Mouse (Mus musculus): ENCODE measurements around the gene Fnbp4. TPM values are rescaled to one million over a fixed set of nuclear protein-coding genes. Genes with fewer than 3 reads are reported as not detected.

Fnbp4 gene
- polyA plus RNA-seq, 1 experiment from 2014 or later: 16.5 TPM

- Histone ChIP-seq H3K9me3 (ENCODE audit: control insufficient read depth) (no peaks in the 10 kb centered on the region), H3K4me3 (ENCODE audit: low read depth, low read length) (no peak overlapping the region), H3K27me3 (replicated peaks; ENCODE audit: control insufficient read depth, insufficient read depth, low read length) (no peaks in the 10 kb centered on the region), H3K4me1 (replicated peaks; ENCODE audit: control insufficient read depth, insufficient read depth, low read length) (no peaks in the 10 kb centered on the region), H3K4me2 (replicated peaks; ENCODE audit: low read depth) (no peak overlapping the region), H3K36me3 (ENCODE audit: control insufficient read depth, insufficient read depth) (peaks cover 74% of the 10 kb centered on the region), H3K27ac (ENCODE audit: low read depth, low read length) (no peak overlapping the region), H3K9ac (ENCODE audit: low read depth, low read length) (no peak overlapping the region)
- no peak for ATAC-seq
- no peak for TF ChIP-seq CTCF (IDR thresholded peaks at IDR 0.05; ENCODE audit: low read depth)
- 98% methylated on average over 3 of the region's 3 CpGs for WGBS
Observed at GRCm38 (mm10) chr2:90726818-90727217, 18.4 kb upstream of the Fnbp4 start.

DNA sequence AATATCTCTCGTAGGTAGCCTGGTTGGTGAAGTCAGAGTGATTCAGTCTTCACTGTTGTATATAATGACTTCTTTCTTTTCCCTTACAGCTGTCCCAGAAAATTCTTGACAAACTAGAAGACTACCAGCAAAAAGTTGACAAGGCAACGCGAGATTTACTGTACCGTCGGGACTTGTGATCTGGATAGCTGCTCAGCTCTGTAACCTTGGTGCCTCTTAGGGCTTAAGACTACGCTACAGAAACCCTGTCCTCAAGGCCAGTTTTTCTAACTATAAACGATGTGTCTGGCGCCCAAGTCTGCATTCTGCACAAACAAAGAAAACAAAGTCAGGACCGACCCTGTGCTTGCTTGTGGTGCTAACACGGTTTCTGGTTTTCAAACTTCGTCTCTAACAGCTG lies 9.8 kb upstream of the Fnbp4 start:
- no peak overlapping the region for H3K4me2 ChIP-seq (replicated peaks; ENCODE audit: low read depth)
- TF ChIP-seq CTCF (IDR thresholded peaks at IDR 0.05; ENCODE audit: low read depth): no peak
- no peaks in the 10 kb centered on the region for H3K27me3 ChIP-seq (replicated peaks; ENCODE audit: control insufficient read depth, insufficient read depth, low read length)
- ATAC-seq: no peak
- no peaks in the 10 kb centered on the region for H3K4me1 ChIP-seq (replicated peaks; ENCODE audit: control insufficient read depth, insufficient read depth, low read length)
- WGBS: 91% methylated on average over 11 of the region's 11 CpGs
- H3K9me3 ChIP-seq (ENCODE audit: control insufficient read depth): no peaks in the 10 kb centered on the region
- peaks cover 48% of the 10 kb centered on the region for H3K36me3 ChIP-seq (ENCODE audit: control insufficient read depth, insufficient read depth)
- H3K9ac ChIP-seq (ENCODE audit: low read depth, low read length): no peak overlapping the region
- no peak overlapping the region for H3K27ac ChIP-seq (ENCODE audit: low read depth, low read length)
- no peak overlapping the region for H3K4me3 ChIP-seq (ENCODE audit: low read depth, low read length)

DNA sequence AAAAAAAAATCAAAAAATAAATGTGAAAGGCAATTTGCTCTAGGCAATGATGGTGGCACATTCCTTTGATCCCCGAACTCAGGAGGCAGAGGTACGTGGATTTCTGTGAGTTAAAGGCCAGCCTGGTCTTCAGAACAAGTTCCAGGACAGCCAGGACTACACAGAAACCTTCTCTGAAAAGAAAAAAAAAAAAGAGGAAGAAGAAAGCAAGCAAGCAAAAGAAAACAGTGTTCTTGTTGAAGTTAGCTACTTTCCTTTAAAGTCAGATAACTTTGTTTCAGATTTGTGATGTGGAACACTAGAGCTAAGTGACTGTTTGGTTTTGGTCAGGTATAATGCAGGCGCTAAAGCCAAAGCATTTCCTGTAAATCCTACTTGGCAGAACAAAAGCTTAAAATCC lies 6.4 kb upstream of the Fnbp4 start:
- Histone ChIP-seq H3K9me3 (ENCODE audit: control insufficient read depth) (no peaks in the 10 kb centered on the region), H3K36me3 (ENCODE audit: control insufficient read depth, insufficient read depth) (peaks cover 20% of the 10 kb centered on the region), H3K4me3 (ENCODE audit: low read depth, low read length) (no peak overlapping the region), H3K27ac (ENCODE audit: low read depth, low read length) (no peak overlapping the region), H3K9ac (ENCODE audit: low read depth, low read length) (no peak overlapping the region), H3K4me2 (replicated peaks; ENCODE audit: low read depth) (no peak overlapping the region), H3K27me3 (replicated peaks; ENCODE audit: control insufficient read depth, insufficient read depth, low read length) (no peaks in the 10 kb centered on the region), H3K4me1 (replicated peaks; ENCODE audit: control insufficient read depth, insufficient read depth, low read length) (no peaks in the 10 kb centered on the region)
- 91% methylated on average over 3 of the region's 3 CpGs for WGBS
- ATAC-seq: no peak
- no peak for TF ChIP-seq CTCF (IDR thresholded peaks at IDR 0.05; ENCODE audit: low read depth)

DNA sequence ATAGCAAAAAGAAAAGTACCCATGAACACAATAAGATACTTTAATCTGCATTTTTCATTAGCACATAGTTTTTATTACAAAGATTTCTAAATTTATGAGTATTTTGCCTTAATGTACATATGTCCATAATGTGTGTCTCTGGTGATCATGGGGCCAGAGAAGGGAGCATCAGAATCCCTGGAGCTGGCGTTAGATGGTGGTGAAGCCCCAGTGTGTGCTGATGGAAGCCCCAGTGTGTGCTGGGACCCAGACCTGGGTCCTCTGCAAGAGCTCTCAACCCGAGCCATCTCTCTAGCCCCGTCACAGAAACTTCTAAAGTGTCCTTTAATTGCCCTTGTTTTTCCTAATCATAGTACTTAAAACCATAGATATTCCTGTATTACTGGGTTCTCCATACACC lies 5.8 kb upstream of the Fnbp4 start:
- H3K27ac ChIP-seq (ENCODE audit: low read depth, low read length): no peak overlapping the region
- H3K4me3 ChIP-seq (ENCODE audit: low read depth, low read length): no peak overlapping the region
- no peak for TF ChIP-seq CTCF (IDR thresholded peaks at IDR 0.05; ENCODE audit: low read depth)
- H3K9me3 ChIP-seq (ENCODE audit: control insufficient read depth): no peaks in the 10 kb centered on the region
- WGBS: 82% methylated on average over 3 of the region's 3 CpGs
- no peaks in the 10 kb centered on the region for H3K27me3 ChIP-seq (replicated peaks; ENCODE audit: control insufficient read depth, insufficient read depth, low read length)
- ATAC-seq: no peak
- no peak overlapping the region for H3K9ac ChIP-seq (ENCODE audit: low read depth, low read length)
- no peaks in the 10 kb centered on the region for H3K4me1 ChIP-seq (replicated peaks; ENCODE audit: control insufficient read depth, insufficient read depth, low read length)
- peaks cover 20% of the 10 kb centered on the region for H3K36me3 ChIP-seq (ENCODE audit: control insufficient read depth, insufficient read depth)
- H3K4me2 ChIP-seq (replicated peaks; ENCODE audit: low read depth): no peak overlapping the region

- Histone ChIP-seq H3K4me1 (replicated peaks; ENCODE audit: control insufficient read depth, insufficient read depth, low read length) (no peaks in the 10 kb centered on the region), H3K36me3 (ENCODE audit: control insufficient read depth, insufficient read depth) (peaks cover 18% of the 10 kb centered on the region), H3K9me3 (ENCODE audit: control insufficient read depth) (no peaks in the 10 kb centered on the region), H3K9ac (ENCODE audit: low read depth, low read length) (no peak overlapping the region; the same call in 1 of the 2 replicates), H3K27me3 (replicated peaks; ENCODE audit: control insufficient read depth, insufficient read depth, low read length) (no peaks in the 10 kb centered on the region), H3K4me2 (replicated peaks; ENCODE audit: low read depth) (peak overlapping the region; percentile 32; the same call in 1 of the 2 replicates), H3K27ac (ENCODE audit: low read depth, low read length) (peak overlapping the region; percentile 64), H3K4me3 (ENCODE audit: low read depth, low read length) (no peak overlapping the region)
- TF ChIP-seq CTCF (IDR thresholded peaks at IDR 0.05; ENCODE audit: low read depth): no peak
- peak; percentile 61 for ATAC-seq
- 66% methylated on average over 5 of the region's 5 CpGs for WGBS
Observed at GRCm38 (mm10) chr2:90739921-90740320, 5.2 kb upstream of the Fnbp4 start.

DNA sequence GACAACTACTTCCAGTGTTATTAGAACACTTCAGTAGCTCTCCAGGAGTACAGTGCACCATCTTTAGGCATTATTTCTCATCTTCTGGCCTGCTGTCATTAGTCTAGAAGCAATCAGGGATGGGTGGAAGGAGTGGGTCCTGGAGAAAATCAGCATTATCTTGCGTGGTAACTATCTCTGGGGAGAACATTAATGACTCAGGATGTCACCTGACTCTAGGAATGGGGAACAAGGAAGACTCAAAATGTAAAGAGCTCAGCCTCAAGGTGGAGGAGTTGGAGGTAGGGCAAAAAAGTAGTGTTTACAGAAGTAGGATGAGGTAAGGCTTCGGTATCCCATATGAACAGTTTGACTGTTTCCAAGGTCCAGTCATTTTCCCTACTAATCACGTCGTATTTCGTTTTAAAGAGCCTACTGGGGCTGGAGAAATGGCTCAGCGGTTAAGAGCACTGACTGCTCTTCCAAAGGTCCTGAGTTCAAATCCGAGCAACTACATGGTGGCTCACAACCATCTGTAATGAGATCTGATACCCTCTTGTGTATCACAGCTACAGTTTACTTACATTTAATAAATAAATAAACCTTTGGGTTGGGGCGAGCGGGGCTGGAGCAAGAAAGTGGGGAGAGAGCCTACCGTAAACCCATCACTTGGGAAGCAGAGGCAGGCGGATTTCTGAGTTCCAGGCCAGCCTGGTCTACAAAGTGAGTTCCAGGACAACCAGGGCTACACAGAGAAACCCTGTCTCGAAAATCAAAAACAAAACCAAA lies 701 bp upstream of the Fnbp4 start:
- no peak for ATAC-seq
- peak overlapping the region; percentile 83 for H3K27ac ChIP-seq (ENCODE audit: low read depth, low read length)

More for the DNA sequence above, 701 bp upstream of the Fnbp4 start:
- H3K4me1 ChIP-seq (replicated peaks; ENCODE audit: control insufficient read depth, insufficient read depth, low read length): peaks cover 3% of the 10 kb centered on the region; the same call in 1 of the 2 replicates
- H3K9me3 ChIP-seq (ENCODE audit: control insufficient read depth): no peaks in the 10 kb centered on the region
- no peaks in the 10 kb centered on the region for H3K27me3 ChIP-seq (replicated peaks; ENCODE audit: control insufficient read depth, insufficient read depth, low read length)
- H3K4me2 ChIP-seq (replicated peaks; ENCODE audit: low read depth): peak overlapping the region; percentile 62
- peak overlapping the region; percentile 23; the same call in 1 of the 2 replicates for H3K9ac ChIP-seq (ENCODE audit: low read depth, low read length)
- peaks cover 5% of the 10 kb centered on the region for H3K36me3 ChIP-seq (ENCODE audit: control insufficient read depth, insufficient read depth)
- TF ChIP-seq CTCF (IDR thresholded peaks at IDR 0.05; ENCODE audit: low read depth): no peak
- WGBS: 55% methylated on average over 12 of the region's 12 CpGs
- H3K4me3 ChIP-seq (ENCODE audit: low read depth, low read length): peak overlapping the region; percentile 96
